ENCODE assay signal across 8 mouse cellular contexts in the genomic region with DNA sequence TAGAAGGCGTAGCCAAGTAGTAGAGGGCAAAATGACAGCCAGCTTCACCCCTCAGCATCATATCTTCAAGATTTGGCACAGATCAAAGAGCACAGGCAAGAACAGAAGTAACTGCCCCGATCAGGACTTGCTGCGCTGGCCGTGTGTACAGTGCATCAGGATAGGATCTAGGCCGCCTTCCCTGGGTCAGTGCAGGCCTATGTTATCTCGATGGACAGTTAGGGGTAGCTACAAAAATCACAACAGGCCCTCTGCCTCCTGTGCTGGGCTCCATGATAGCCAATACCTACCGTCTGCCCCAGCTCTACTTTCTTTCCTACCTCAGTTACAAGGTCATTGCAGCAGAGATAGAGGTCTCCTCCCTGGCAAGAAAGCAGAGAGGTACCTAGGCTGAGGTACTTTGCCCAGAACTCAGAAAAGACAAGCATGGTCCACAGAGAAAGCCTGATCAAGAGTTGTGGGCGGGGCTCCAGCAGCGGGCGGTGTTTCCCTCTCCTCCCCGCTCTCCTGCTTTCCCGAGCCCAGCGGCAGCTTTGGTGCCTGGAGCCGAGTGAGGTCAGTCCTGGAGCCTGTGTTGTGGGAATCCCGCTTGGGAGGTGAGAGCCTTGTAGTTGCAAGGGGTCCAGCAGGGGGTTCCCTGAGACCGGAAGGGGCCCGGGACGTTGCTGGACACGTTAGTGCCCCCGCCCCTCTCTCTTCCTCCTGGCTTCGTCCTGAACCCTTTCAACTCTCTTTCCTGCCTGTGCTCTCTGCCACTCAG. TPM values are rescaled to one million over a fixed set of nuclear protein-coding genes. Genes with fewer than 3 reads are reported as not detected.
DNase-seq lines count a peak whose midpoint lies in the region; ATAC-seq and TF ChIP-seq lines count a peak whose summit lies in the region.

A gene (plus strand): TSS at position 502 of the 760 bp plus-strand sequence.

- no peak for TF ChIP-seq CTCF in cerebellum, adult 2 months (IDR thresholded peaks at IDR 0.05; ENCODE audit: borderline replicate concordance, insufficient read depth, low read depth, low read length)

- H3K9ac ChIP-seq in embryonic facial prominence, embryonic 13.5 days: peak within 1 kb of the TSS; percentile 75
- peak within 1 kb of the TSS; percentile 57 for H3K9ac ChIP-seq in heart, embryonic 14.5 days (ENCODE audit: low read length)
- H3K9ac ChIP-seq in kidney, embryonic 16.5 days (replicated peaks; ENCODE audit: low read length): peak within 1 kb of the TSS; percentile 61

- no peaks in the 10 kb centered on the region for H3K9me3 ChIP-seq in embryonic facial prominence, embryonic 13.5 days
- H3K9me3 ChIP-seq in heart, embryonic 14.5 days (ENCODE audit: control insufficient read depth, low read length): no peaks in the 10 kb centered on the region
- no peaks in the 10 kb centered on the region for H3K9me3 ChIP-seq in kidney, embryonic 16.5 days (ENCODE audit: low read length)

- no peaks in the 10 kb centered on the region; the same call in 1 of the 2 replicates for H3K4me1 ChIP-seq in cerebellum, adult 2 months (ENCODE audit: control insufficient read depth, insufficient read depth, low read length)
- H3K4me1 ChIP-seq in embryonic facial prominence, embryonic 13.5 days: peaks cover 29% of the 10 kb centered on the region
- peaks cover 48 to 59% of the 10 kb centered on the region in 2 experiments for H3K4me1 ChIP-seq in heart, embryonic 14.5 days (ENCODE audit: control insufficient read depth in 2 of 2, insufficient read depth in 2 of 2, low read length in 2 of 2)
- peaks cover 45% of the 10 kb centered on the region for H3K4me1 ChIP-seq in kidney, embryonic 16.5 days (ENCODE audit: insufficient read depth, low read length)

- whole genome bisulfite sequencing in cerebellum, adult 2 months: 22% methylated on average over 21 of the region's 21 CpGs
- 22% methylated on average over 21 of the region's 21 CpGs for WGBS in embryonic facial prominence, embryonic 13.5 days
- WGBS in heart, embryonic 14.5 days: 8% methylated on average over 21 of the region's 21 CpGs
- 19% methylated on average over 20 of the region's 21 CpGs for WGBS in kidney, embryonic 16.5 days

- peaks cover 1% of the 10 kb centered on the region; the same call in 1 of the 2 replicates for H3K27me3 ChIP-seq in cerebellum, adult 2 months (ENCODE audit: control insufficient read depth, insufficient read depth, low read length)
- H3K27me3 ChIP-seq in embryonic facial prominence, embryonic 13.5 days: peaks cover 22% of the 10 kb centered on the region
- no peaks in the 10 kb centered on the region for H3K27me3 ChIP-seq in heart, embryonic 14.5 days (ENCODE audit: control insufficient read depth, insufficient read depth, low read length)
- H3K27me3 ChIP-seq in kidney, embryonic 16.5 days (ENCODE audit: insufficient read depth, low read length): no peaks in the 10 kb centered on the region

- H3K4me3 ChIP-seq in cerebellum, adult 2 months (replicated peaks; ENCODE audit: insufficient read depth, low read depth, low read length): peak within 1 kb of the TSS; percentile 8
- peak within 1 kb of the TSS; percentile 51 for H3K4me3 ChIP-seq in embryonic facial prominence, embryonic 13.5 days
- H3K4me3 ChIP-seq in heart, embryonic 14.5 days (ENCODE audit: control insufficient read depth in 1 of 2, insufficient read depth in 1 of 2, low read depth in 1 of 2, low read length in 2 of 2): peak within 1 kb of the TSS; percentile 34 to 38
- peak within 1 kb of the TSS; percentile 46 for H3K4me3 ChIP-seq in kidney, embryonic 16.5 days (ENCODE audit: low read length)

- H3K27ac ChIP-seq in cerebellum, adult 2 months (ENCODE audit: insufficient read depth, low read length): no peak within 1 kb of the TSS
- no peak within 1 kb of the TSS; the same call in 1 of the 2 replicates for H3K27ac ChIP-seq in embryonic facial prominence, embryonic 13.5 days
- H3K27ac ChIP-seq in heart, embryonic 14.5 days (replicated peaks in 1 of 2; ENCODE audit: control insufficient read depth in 1 of 2, insufficient read depth in 1 of 2, low read depth in 2 of 2, low read length in 2 of 2): peak within 1 kb of the TSS; percentile 80 to 89
- H3K27ac ChIP-seq in kidney, embryonic 16.5 days (ENCODE audit: low read length): no peak within 1 kb of the TSS

- H3K36me3 ChIP-seq in embryonic facial prominence, embryonic 13.5 days: no peaks in the 10 kb centered on the region
- no peaks in the 10 kb centered on the region for H3K36me3 ChIP-seq in heart, embryonic 14.5 days (ENCODE audit: control insufficient read depth, insufficient read depth, low read length)
- no peaks in the 10 kb centered on the region for H3K36me3 ChIP-seq in kidney, embryonic 16.5 days (ENCODE audit: insufficient read depth, low read length)

- peak within 1 kb of the TSS; percentile 83 for H3K4me2 ChIP-seq in embryonic facial prominence, embryonic 13.5 days
- H3K4me2 ChIP-seq in heart, embryonic 14.5 days (ENCODE audit: low read length): peak within 1 kb of the TSS; percentile 63
- H3K4me2 ChIP-seq in kidney, embryonic 16.5 days (replicated peaks; ENCODE audit: low read depth, low read length): peak within 1 kb of the TSS; percentile 83

- TF ChIP-seq POLR2A in cerebellum, adult 2 months (IDR thresholded peaks at IDR 0.05; ENCODE audit: borderline replicate concordance, insufficient read depth, low read length): no peak

- no peak for ATAC-seq in cerebellum, adult (ENCODE audit: insufficient number of reproducible peaks, low FRiP score, low TSS enrichment)
- 0 out of 2 replicates have a peak, but pooled peaks have one; percentile 40 for ATAC-seq in embryonic facial prominence, embryonic 13.5 days (ENCODE audit: insufficient number of reproducible peaks, insufficient read depth, low FRiP score, low TSS enrichment, low read depth)
- ATAC-seq in heart, embryonic 14.5 days (ENCODE audit: insufficient number of reproducible peaks, insufficient read depth, low FRiP score, low read depth): peak; percentile 37; the same call in 1 of the 2 replicates
- peak; percentile 49 for ATAC-seq in kidney, embryonic 16.5 days (ENCODE audit: low FRiP score, low TSS enrichment)

- no peak for DNase-seq in cerebellum, adult 2 months
- DNase-seq in lung, postnatal 25 days (ENCODE audit: low spot score): peak; percentile 43
- DNase-seq in retina, postnatal 7 days (ENCODE audit: low read depth, low spot score): peak; percentile 19
- no peak for DNase-seq in frontal cortex, postnatal 36 days (ENCODE audit: low spot score in 2 of 2)

RNA-seq across cellular contexts. Expression of the gene that starts here (rescaled TPM):
- 0.28 and 0.36 TPM in 2 replicates for polyA plus RNA-seq in cerebellum, adult 2 months (2012; rRNA removed)
- 0.99 and 1.2 TPM in 2 replicates for polyA plus RNA-seq in embryonic facial prominence, embryonic 13.5 days (2015; fragmentation: Nextera tagmentation; extraction: Ambion mirVana)
- 3.1 and 4.2 TPM in 2 replicates for polyA plus RNA-seq in heart, embryonic 14.5 days (2014; fragmentation: Nextera tagmentation; extraction: Ambion mirVana)
- polyA plus RNA-seq in kidney, embryonic 16.5 days (2015; fragmentation: Nextera tagmentation; extraction: Ambion mirVana): 1.00 and 1.0 TPM in 2 replicates

Comparison
In these comparisons a context has a peak if more than half of its experiments do, and no peak if none do; other contexts are left out.
1. DNase-seq: peak in lung, postnatal 25 days (single experiment) and retina, postnatal 7 days (single experiment); none in cerebellum, adult 2 months (0 of 2) and frontal cortex, postnatal 36 days (0 of 2).
2. H3K27ac ChIP-seq: peak in heart, embryonic 14.5 days (2 of 2); none in cerebellum, adult 2 months (single experiment), embryonic facial prominence, embryonic 13.5 days (single experiment) and kidney, embryonic 16.5 days (single experiment).
3. Peak in every context shown above with its lines, with median percentiles within 50 percentile points of each other: H3K4me3 ChIP-seq, H3K4me2 ChIP-seq and H3K9ac ChIP-seq.